Mouse (Mus musculus) G1E (cell line): ENCODE measurements around the gene Klf12. TPM values are rescaled to one million over a fixed set of nuclear protein-coding genes. Genes with fewer than 3 reads are reported as not detected.

Experiments used
- ATAC-seq: 2 replicates; pipeline ENCODE4 v1.8.0; 2016; ENCODE audit warnings: mild to moderate bottlenecking; ENCODE audit not compliant: insufficient number of reproducible peaks, poor library complexity, low FRiP score, severe bottlenecking; ENCODE audit errors: extremely low read depth
- DNase-seq: peaks from one replicate; pipeline ENCODE4 v3.0.0; 2012; ENCODE audit warnings: low spot score
- H3K27me3 ChIP-seq: 2 replicates; pipeline ENCODE4 v1.6.1; 2012; ENCODE audit warnings: mild to moderate bottlenecking, low read length, inconsistent platforms; ENCODE audit not compliant: insufficient read depth
- H3K36me3 ChIP-seq: replicated peaks from 2 replicates; pipeline ENCODE3; 2012; ENCODE audit warnings: mild to moderate bottlenecking, inconsistent platforms
- H3K4me1 ChIP-seq: 2 replicates; pipeline ENCODE4 v1.6.1; 2012; ENCODE audit warnings: low read depth, low read length, inconsistent platforms, mixed read lengths; ENCODE audit not compliant: insufficient read depth
- H3K4me3 ChIP-seq: 2 replicates; pipeline ENCODE4 v1.5.1; 2012; ENCODE audit warnings: low read depth, mild to moderate bottlenecking, inconsistent platforms, low read length, moderate library complexity, mixed read lengths
- H3K9me3 ChIP-seq: replicated peaks from 2 replicates; pipeline ENCODE4 v1.6.1; 2012; ENCODE audit warnings: inconsistent platforms
- CTCF ChIP-seq: IDR thresholded peaks from 2 replicates; pipeline ENCODE4 v1.5.1; 2012; ENCODE audit warnings: low read depth, low read length, inconsistent platforms, mixed read lengths
- GATA1 ChIP-seq: IDR thresholded peaks from 2 replicates; pipeline ENCODE4 v1.6.1; 2012; ENCODE audit warnings: borderline replicate concordance, low read length, inconsistent platforms, mixed read lengths
- GATA2 ChIP-seq: IDR thresholded peaks from 2 replicates; pipeline ENCODE4 v1.6.1; 2012; ENCODE audit warnings: low read depth, low read length, inconsistent platforms, borderline replicate concordance
- POLR2AphosphoS5 ChIP-seq: IDR thresholded peaks from 2 replicates; pipeline ENCODE4 v1.6.1; 2012; ENCODE audit warnings: low read depth, low read length, inconsistent platforms; ENCODE audit not compliant: insufficient replicate concordance
- TAL1 ChIP-seq: conservative IDR thresholded peaks from 2 replicates; pipeline ENCODE4 v1.6.1; 2012; ENCODE audit warnings: low read depth, low read length, inconsistent platforms, mixed read lengths
- polyA plus RNA-seq: library from polyadenylated mRNA; stranded (reverse); fragments of >175 nt; gene quantifications from 2 replicates; pipeline ENCODE4 v1.2.3, GENCODE M21; 2012
- total RNA-seq, 2 experiments: library from RNA; stranded (forward) in 1 of 2; stranded (reverse) in 1 of 2; fragments of 200-1000 nt in 1 of 2; fragments of >200 nt in 1 of 2; fragmentation: Nextera tagmentation in 1 of 2; gene quantifications; 2 replicates each; pipeline ENCODE4 v1.2.3; 2014 to 2017

Gene Klf12
- total and polyA plus RNA-seq, 3 experiments = 0.27 TPM; not detected in 2

DNA sequence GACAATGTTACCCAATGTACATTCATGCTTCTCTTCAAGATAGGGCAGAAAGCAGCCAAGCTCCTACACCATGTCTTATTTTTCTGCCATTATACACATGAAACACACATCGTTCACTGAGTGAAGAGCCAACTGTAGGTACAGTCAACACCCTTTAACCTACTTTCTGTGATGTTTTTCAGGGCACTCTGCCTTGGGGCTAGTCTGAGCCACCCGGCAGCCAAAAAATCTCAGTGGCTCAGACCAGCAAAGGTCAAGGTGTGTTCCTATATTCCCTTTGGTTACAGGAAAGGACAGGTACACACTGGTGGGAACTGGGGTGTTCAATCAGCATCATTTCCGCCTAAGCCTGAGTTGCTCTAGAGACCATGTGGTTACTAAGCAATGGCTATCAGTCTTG lies 78.3 kb downstream of the Klf12 start:
- Histone ChIP-seq H3K36me3 (no peaks in the 10 kb centered on the region), H3K4me1 (no peaks in the 10 kb centered on the region), H3K27me3 (no peaks in the 10 kb centered on the region), H3K4me3 (no peak overlapping the region), H3K9me3 (peaks cover 53% of the 10 kb centered on the region)
- DNase-seq = no peak
- no peak for ATAC-seq
- no peak for TF ChIP-seq POLR2AphosphoS5
- TF ChIP-seq GATA2 = no peak
- TF ChIP-seq CTCF = no peak
- TF ChIP-seq TAL1 = no peak
- no peak for TF ChIP-seq GATA1

DNA sequence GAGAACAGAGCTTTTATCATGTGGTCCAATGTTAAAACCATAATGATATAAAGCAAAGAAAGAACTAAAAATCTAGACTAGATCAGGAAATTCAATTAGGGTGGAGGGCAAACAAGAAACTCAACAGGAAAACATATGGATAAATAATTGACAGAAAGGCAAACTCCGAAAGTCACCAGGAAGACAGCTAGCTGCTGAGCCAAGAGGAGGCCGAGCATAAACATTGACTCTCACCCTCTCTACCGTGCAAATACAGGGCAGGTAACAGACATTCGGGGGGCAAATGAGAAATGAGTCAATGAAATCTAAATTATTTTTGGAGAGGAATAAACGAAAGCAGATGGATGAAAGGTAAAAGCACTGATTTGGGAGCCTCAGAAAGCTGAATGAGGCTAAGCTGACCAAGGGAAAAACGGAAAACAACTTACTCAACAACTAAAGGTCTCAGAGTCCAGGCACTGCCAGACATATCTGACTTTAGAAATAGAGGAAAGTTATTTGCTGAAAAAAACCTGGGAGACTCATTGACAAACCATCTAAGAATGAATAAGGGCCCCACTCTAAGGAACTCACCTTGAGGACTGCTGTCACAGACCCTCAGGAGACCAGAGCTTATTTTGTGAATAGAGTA lies 84.3 kb downstream of the Klf12 start:
- Histone ChIP-seq H3K4me3 (no peak overlapping the region), H3K36me3 (no peaks in the 10 kb centered on the region), H3K9me3 (peaks cover 51% of the 10 kb centered on the region), H3K4me1 (no peaks in the 10 kb centered on the region), H3K27me3 (no peaks in the 10 kb centered on the region)
- TF ChIP-seq TAL1 = no peak
- no peak for TF ChIP-seq CTCF
- TF ChIP-seq GATA1 = no peak
- TF ChIP-seq GATA2 = no peak
- TF ChIP-seq POLR2AphosphoS5 = no peak
- DNase-seq = no peak
- ATAC-seq = no peak

DNA sequence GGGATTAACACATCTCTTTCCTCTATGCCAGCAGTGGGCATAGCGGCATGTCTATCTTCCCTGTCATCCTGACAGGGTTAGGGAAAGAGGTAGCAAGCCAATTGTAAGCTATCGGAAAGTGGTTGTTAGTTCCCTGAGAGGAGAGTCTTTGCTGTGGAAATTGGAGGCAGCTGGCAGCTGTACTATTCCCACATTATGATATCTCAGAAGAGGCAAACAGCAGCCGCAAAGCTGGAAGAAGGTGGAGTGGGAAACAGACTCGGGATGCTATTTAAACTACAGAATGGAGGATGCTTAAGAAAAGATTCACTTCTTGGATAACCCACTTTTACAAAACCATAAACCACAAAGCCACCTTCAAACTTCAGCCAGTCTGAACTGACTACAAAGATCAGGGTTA lies 85.8 kb downstream of the Klf12 start:
- Histone ChIP-seq H3K9me3 (peaks cover 44% of the 10 kb centered on the region), H3K36me3 (no peaks in the 10 kb centered on the region), H3K4me3 (no peak overlapping the region), H3K27me3 (no peaks in the 10 kb centered on the region), H3K4me1 (no peaks in the 10 kb centered on the region)
- TF ChIP-seq POLR2AphosphoS5 (no peak), GATA2 (no peak), GATA1 (no peak), TAL1 (no peak), CTCF (no peak)
- DNase-seq (no peak), ATAC-seq (no peak)

DNA sequence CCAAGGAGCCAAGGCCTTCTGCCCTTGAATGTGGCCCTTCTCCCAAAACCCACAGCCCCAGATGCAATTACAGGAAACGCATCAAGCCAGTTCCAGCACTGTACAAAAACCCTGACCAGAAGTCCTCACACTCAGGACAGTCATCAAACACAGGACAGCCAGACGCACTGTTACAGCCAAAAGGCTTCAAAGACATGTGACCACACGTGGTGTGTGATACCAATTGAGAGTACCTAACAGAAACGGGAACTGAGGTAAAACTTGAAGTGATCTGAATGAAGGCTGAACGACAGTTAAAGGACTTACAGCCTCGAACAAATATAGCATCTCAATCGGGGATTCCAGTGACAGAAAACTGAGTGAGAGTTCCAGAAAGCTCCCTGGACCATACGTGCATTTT lies 87.3 kb downstream of the Klf12 start:
- no peaks in the 10 kb centered on the region for H3K36me3 ChIP-seq
- DNase-seq (no peak), ATAC-seq (no peak)
- H3K4me1 ChIP-seq = no peaks in the 10 kb centered on the region
- TF ChIP-seq GATA1 = no peak
- TF ChIP-seq POLR2AphosphoS5 = no peak
- no peak for TF ChIP-seq TAL1
- TF ChIP-seq CTCF = no peak
- no peak for TF ChIP-seq GATA2
- no peaks in the 10 kb centered on the region for H3K27me3 ChIP-seq
- H3K4me3 ChIP-seq = no peak overlapping the region
- H3K9me3 ChIP-seq = peaks cover 44% of the 10 kb centered on the region

DNA sequence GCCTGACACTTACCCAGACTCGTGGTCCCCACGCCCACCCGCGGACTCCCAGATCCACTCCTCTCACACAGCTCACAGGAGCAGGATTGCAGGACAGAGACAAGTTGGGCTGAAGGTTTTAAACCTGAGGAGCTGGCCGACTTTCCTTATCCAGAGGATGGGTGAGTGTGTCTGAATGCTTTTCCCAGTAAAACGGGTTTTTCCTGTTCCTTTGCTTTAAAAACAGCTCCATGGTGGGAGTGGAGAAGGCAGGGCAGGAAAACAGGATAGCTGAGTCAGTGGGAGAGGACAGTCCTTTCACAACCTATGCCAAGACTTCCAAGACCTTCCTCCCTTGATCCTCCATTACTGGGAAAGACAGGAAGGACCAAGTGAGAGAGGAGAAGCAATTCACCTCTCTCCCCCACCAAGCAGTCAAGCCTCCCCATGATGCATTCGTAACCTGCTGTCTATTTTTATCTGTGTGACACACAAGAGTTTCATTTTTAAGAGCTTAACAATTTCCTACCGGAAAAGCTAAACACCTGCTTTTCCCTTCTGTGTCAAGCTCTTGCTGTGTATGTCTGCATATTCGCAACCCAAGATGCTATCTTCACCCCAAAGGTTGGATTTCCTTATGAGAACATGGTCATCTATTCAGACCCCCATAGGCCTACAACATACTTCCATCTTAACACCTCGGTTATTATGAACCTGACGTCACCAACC lies 94.8 kb downstream of the Klf12 start:
- DNase-seq = no peak
- no peak for ATAC-seq
- no peaks in the 10 kb centered on the region for H3K4me1 ChIP-seq
- no peaks in the 10 kb centered on the region for H3K36me3 ChIP-seq
- no peaks in the 10 kb centered on the region for H3K27me3 ChIP-seq
- H3K9me3 ChIP-seq = peaks cover 43% of the 10 kb centered on the region
- TF ChIP-seq POLR2AphosphoS5 (no peak), TAL1 (no peak), CTCF (no peak), GATA1 (no peak), GATA2 (no peak)
- H3K4me3 ChIP-seq = no peak overlapping the region

DNA sequence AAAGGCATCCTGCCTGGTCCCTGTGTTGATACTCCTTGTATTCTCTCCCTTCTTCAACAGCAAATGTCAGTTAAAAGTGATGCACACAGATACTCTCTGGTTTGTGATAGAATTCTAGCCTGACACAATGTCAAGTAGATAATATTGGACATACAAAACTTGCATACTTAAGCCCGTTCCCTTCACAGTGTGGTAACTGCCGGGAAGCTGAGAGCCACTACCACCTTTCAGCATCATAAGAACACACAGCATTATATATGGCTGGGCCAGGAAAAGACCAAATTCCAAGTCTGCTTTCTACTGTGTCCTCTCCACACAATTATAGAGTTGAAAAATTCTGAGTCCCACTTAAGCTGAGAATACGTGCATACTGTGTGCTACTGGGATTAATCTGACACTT lies 97.1 kb downstream of the Klf12 start:
- H3K27me3 ChIP-seq = no peaks in the 10 kb centered on the region
- peaks cover 41% of the 10 kb centered on the region for H3K9me3 ChIP-seq
- DNase-seq (no peak), ATAC-seq (no peak)
- H3K36me3 ChIP-seq = no peaks in the 10 kb centered on the region
- H3K4me3 ChIP-seq = no peak overlapping the region
- H3K4me1 ChIP-seq = no peaks in the 10 kb centered on the region
- TF ChIP-seq POLR2AphosphoS5 (no peak), CTCF (no peak), TAL1 (no peak), GATA1 (no peak), GATA2 (no peak)
